Mouse (Mus musculus) Muller cell, postnatal 12 days (primary cell): ENCODE measurements around the gene Nrxn1.

Experiments used
- DNase-seq: peaks from one replicate; pipeline ENCODE4 v3.0.0-alpha.2; 2015; ENCODE audit errors: inconsistent ontology term

Gene Nrxn1

GRCm38 (mm10) chr17:90451384-90451783 lies 641.5 kb downstream of the Nrxn1 start:
- no peak for DNase-seq

GRCm38 (mm10) chr17:90443067-90443466 lies 649.8 kb downstream of the Nrxn1 start:
- DNase-seq = no peak

GRCm38 (mm10) chr17:90435836-90436235 lies 657.0 kb downstream of the Nrxn1 start:
- DNase-seq = peak; percentile 75

GRCm38 (mm10) chr17:90435371-90435770 lies 657.5 kb downstream of the Nrxn1 start:
- no peak for DNase-seq

- DNase-seq = peak; percentile 91
Measured at GRCm38 (mm10) chr17:90430211-90430610, 662.7 kb downstream of the Nrxn1 start.

- DNase-seq = no peak
Measured at GRCm38 (mm10) chr17:90425974-90426373, 666.9 kb downstream of the Nrxn1 start.

- no peak for DNase-seq
Measured at GRCm38 (mm10) chr17:90422591-90422990, 670.3 kb downstream of the Nrxn1 start.

- DNase-seq = no peak
Measured at GRCm38 (mm10) chr17:90420757-90421156, 672.1 kb downstream of the Nrxn1 start.

- peak; percentile 17 for DNase-seq
Measured at GRCm38 (mm10) chr17:90419615-90420014, 673.3 kb downstream of the Nrxn1 start.

- DNase-seq = peak; percentile 76
Measured at GRCm38 (mm10) chr17:90396357-90396756, 696.5 kb downstream of the Nrxn1 start.

GRCm38 (mm10) chr17:90394606-90395005 lies 698.3 kb downstream of the Nrxn1 start:
- DNase-seq = no peak

GRCm38 (mm10) chr17:90392751-90393150 lies 700.1 kb downstream of the Nrxn1 start:
- DNase-seq = no peak

GRCm38 (mm10) chr17:90390316-90391212 lies 702.3 kb downstream of the Nrxn1 start:
- DNase-seq = peak; percentile 20

- no peak for DNase-seq
Measured at GRCm38 (mm10) chr17:90384856-90385255, 708.0 kb downstream of the Nrxn1 start.

GRCm38 (mm10) chr17:90382496-90383443 lies 710.1 kb downstream of the Nrxn1 start:
- DNase-seq = no peak

- no peak for DNase-seq
Measured at GRCm38 (mm10) chr17:90376533-90376932, 716.3 kb downstream of the Nrxn1 start.

GRCm38 (mm10) chr17:90362169-90362568 lies 730.7 kb downstream of the Nrxn1 start:
- no peak for DNase-seq

- DNase-seq = no peak
Measured at GRCm38 (mm10) chr17:90349385-90350095, 743.3 kb downstream of the Nrxn1 start.

- no peak for DNase-seq
Measured at GRCm38 (mm10) chr17:90346735-90347475, 746.0 kb downstream of the Nrxn1 start.

GRCm38 (mm10) chr17:90333445-90333844 lies 759.4 kb downstream of the Nrxn1 start:
- DNase-seq = no peak

- DNase-seq = no peak
Measured at GRCm38 (mm10) chr17:90323674-90324073, 769.2 kb downstream of the Nrxn1 start.
